1 mouse cellular context compared by ENCODE assay signal in the genomic region with DNA sequence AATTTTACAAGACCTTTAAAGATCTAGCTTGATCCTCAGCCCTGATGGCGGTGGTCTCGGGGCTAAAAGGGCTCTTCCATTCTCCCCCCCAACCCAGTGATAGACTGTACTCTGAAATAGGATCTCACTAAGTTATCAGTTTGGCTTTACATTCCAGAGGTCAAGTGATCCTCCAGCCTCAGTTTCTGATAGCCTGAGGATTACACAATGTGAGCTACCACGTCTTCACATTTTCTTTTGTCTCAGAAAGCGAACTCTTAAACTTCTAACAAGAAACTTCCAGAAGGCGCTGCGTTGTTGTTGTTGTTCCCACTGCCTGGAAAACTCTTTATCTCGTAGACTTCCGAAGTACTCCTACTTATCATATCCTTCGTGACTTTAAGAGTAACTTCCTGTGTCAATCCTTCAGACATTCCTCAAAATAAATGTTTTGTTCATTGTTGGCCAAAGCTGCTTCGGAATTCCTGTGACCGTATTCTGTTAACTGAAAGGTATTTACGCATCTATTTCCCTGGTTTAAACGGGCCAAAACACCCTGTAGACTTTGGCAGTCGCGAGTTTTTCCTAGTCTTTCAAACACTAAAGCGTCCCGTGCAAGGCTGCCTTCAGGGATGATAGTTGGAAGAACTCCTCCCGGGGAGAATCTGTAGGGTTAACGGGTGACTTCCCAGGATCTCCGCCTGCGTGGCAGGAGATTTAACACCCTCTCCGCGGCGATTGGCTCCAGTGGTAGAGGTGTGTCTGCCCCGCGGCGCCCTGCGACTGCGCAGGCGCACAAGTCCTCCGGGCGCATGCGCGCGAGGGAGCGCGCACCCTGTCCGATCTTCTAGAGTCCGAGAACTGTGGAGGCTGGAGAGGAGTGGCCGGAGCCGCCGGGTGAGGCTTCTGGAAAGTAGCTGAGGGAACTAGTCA.
TF ChIP-seq lines count a peak whose summit lies in the region.

A gene (plus strand): TSS at position 786 of the 912 bp plus-strand sequence.

TF ChIP-seq in C2C12, 6 proteins besides CTCF, POLR2A, EP300 and RAD21 (continued from another document):
- TF ChIP-seq MYOD1 (IDR thresholded peaks at IDR 0.05; ENCODE audit: control insufficient read depth, insufficient read length, low read depth) (no peak), CEBPB (IDR thresholded peaks at IDR 0.05; ENCODE audit: low read depth) (no peak)
